Mouse (Mus musculus) small intestine, adult 2 months (tissue): Measurements from ENCODE around the gene Alk.

Experiments used
- CTCF ChIP-seq: fragments of 200-500 bp; IDR thresholded peaks from 2 replicates; pipeline ENCODE4 v1.5.1; 2012; ENCODE audit warnings: low read depth, mild to moderate bottlenecking, control low read depth, inconsistent platforms, low read length, moderate library complexity, mixed read lengths; ENCODE audit not compliant: insufficient replicate concordance, insufficient read length; ENCODE audit errors: extremely low read depth
- POLR2A ChIP-seq: fragments of 200-500 bp; IDR thresholded peaks from 2 replicates; pipeline ENCODE4 v1.6.1; 2012; ENCODE audit warnings: low read depth, mild to moderate bottlenecking, control low read depth, inconsistent platforms, low read length, moderate library complexity

DNA sequence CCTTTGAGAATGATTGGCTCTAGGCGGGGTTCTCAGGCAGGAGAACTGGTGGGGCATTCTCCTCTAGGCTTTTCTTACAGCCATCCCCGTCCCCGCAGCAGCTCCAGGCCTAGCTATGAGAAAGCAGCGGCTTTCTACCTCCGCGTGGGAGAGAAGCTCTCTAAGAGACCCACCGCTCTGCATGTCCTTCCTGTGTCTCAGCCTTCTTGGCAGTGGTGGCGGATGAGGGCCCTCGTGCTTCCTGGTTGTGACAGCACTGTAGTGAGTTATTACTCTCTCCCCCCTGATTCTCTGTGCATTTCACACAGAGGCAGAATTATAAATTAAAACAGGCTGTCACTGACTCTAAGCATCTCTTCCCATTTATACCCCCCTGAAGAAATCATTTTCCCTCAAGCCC lies 618.0 kb downstream of the Alk start:
- no peak for TF ChIP-seq CTCF
- no peak for TF ChIP-seq POLR2A
